Mouse (Mus musculus) MEL (cell line): ENCODE measurements around the gene Larp1b.

Experiments
- MAFK ChIP-seq: IDR thresholded peaks from 2 replicates; pipeline ENCODE4 v1.6.1; 2011; ENCODE audit warnings: low read depth, mild to moderate bottlenecking, low read length, improper control_type of control experiment, borderline replicate concordance
- ZC3H11A ChIP-seq: IDR thresholded peaks from 2 replicates; pipeline ENCODE4 v1.6.1; 2012; ENCODE audit warnings: low read depth, mild to moderate bottlenecking, inconsistent platforms, low read length, improper control_type of control experiment

DNA sequence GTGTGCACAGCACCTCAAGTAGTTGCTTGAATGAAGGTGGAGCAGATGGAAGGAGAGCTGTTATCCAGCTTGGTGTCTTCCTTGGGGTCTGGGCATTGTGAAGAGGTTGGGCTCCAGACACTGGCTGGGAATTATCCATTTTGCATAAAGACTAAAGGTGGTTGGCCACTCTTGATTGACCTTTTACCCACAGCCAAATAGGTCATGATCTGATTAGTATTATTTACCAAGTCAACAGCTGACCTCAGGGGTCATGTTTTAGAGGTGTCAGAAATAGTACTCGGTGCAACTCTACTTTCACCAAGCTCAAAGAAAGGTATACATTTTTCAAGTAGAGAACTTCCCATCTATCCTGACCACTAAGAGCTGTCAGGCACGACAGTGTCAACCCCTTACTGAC is 115.7 kb downstream of the Larp1b start:
- no peak for TF ChIP-seq MAFK
- no peak for TF ChIP-seq ZC3H11A
